Mouse (Mus musculus) adrenal gland (tissue): Measurements from ENCODE around the gene 1700003F12Rik.

Experiments used
- intact Hi-C: fragments of 180-260 bp; cut with DNase I; formaldehyde crosslinking; loops from one replicate; pipeline ENCODE4 v1.15.1; 2025

The 1700003F12Rik gene

DNA sequence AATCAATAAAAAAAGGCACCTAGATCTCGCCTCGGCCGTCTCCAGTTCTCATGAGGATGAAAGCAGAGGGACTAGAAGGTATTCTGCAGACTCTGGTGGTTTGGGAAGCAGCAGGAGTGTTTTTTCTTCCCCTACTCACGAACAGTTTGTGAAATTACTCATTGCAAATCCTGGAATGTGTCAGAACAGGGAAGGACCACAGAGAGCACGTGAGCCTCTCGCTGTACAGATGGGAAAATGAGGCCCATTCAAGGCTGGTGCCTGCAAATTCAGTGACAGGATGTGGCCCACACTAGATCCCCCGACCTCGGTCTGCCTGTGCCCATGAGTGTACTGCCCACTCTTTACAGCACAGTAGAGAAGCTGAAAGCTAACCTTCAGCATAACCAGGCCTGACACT, 25.1 kb downstream of the 1700003F12Rik start:
- intact Hi-C loops = loop anchor here (5.0 kb wide), 1 partner anchor 40 kb away; the partner anchor contains the start of genes 4930519P11Rik and Zfp341

DNA sequence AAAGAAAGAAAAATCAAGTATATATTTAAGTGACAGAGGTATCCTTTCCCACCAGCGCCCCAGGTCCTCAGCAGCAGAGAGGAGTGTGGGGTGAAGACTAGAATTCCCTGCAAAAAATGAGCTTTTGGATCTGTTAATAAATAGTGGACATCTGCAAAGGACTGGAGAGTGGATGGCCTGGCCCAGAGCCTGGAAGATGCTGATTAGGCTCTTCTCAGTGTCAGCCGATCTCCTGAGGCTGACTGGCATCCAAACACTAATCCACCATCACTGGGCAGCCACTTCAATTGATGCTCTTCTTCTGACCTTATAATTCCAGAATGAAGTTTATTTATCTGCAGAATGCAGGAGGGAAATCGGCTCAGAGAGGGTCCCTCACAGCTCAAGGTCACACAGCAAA, 26.1 kb downstream of the 1700003F12Rik start:
- intact Hi-C loops = loop anchor here (5.0 kb wide), 1 partner anchor 39 kb away; the partner anchor contains the start of genes 4930519P11Rik and Zfp341

GRCm38 (mm10) chr2:154574271-154574670, 27.4 kb downstream of the 1700003F12Rik start:
- intact Hi-C loops = loop anchor here (5.0 kb wide), 1 partner anchor 38 kb away; the partner anchor contains the start of genes 4930519P11Rik and Zfp341

GRCm38 (mm10) chr2:154576876-154577743, 30.2 kb downstream of the 1700003F12Rik start:
- intact Hi-C loops = no loop called here

DNA sequence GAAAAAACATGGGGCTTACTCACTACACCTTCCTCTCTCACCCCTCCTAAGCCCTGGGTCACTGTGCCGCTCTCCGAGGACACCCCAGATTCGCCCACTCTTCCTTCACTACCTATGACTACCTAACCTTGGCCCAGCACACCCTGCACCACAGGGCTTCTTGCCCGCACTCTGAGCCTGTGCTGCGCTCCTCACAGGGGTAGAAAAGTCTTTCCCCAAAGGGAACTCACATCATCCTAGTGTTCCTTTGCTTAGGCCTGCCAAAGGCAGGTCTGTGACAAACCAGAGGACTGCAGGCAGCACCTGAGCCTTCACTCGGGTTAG, 30.8 kb downstream of the 1700003F12Rik start:
- intact Hi-C loops = no loop called here

GRCm38 (mm10) chr2:154580586-154580985, 33.7 kb downstream of the 1700003F12Rik start:
- intact Hi-C loops = no loop called here

- intact Hi-C loops = no loop called here
These were observed 34.5 kb downstream of the 1700003F12Rik start for GRCm38 (mm10) chr2:154581421-154581820.

DNA sequence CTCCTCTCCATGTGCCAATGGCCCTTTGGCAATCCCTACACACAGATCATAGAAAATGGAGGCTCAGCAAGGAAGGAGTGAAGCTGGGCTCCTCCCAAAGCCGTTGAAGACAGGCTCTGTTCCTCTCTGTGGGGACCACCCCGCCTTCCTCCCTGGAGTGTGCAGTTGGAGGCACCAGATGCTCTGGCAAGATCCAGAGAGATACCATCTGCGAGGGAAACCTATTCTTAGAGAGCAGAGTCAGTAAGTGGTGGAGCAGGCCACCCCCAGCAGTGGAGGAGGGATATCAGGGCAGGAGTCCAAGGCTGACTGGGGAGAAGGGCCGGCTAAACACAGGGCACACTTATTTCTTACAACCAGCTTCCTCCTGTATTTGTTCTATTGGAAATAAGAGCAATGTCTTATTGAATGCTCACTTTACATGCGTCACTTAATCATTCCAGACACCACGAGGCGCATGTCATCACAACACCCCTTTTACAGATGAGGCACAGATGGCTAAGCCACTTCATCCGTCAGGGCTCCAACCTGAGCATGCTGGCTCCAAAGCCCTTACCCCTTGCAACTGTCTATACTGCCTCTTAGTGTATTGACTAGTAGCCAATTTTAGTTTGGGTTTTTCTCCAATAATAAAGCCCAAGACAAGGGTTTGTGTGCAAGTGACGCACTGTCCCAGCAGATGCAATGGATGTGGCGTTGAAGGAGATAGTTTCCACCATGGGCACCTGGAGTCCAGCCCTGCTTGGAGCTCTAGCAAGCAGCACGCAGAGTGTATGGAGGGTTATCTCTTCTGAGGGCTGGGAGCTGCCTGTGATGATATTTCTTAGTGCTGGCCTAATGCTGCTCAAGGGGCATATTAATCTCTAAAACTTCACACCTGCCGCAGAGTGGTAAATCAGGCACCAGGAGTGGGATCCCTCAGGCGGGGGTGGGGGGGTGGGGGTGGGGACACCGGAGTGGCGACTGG, 37.3 kb downstream of the 1700003F12Rik start:
- intact Hi-C loops = no loop called here

- intact Hi-C loops = no loop called here
These were observed 38.2 kb downstream of the 1700003F12Rik start for GRCm38 (mm10) chr2:154584931-154585601.

DNA sequence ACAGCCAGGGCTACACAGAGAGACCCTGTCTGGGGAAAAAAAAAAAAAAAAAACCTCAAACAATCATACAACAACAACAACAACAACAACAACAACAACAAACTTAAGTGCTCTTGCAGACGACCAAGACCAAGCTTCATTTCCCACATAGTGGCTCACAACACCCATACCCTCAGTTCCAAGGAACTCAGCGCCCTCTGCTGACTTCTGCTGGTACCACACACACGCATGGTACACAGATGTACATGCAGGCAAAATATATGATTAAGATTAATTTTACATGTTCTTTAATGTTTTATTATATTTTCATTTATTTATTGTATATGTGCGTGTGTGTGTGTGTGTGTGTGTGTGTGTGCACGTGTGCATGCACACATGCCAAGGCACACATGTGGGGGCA, 39.5 kb downstream of the 1700003F12Rik start:
- intact Hi-C loops = no loop called here

GRCm38 (mm10) chr2:154589051-154589450, 42.2 kb downstream of the 1700003F12Rik start:
- intact Hi-C loops = no loop called here

DNA sequence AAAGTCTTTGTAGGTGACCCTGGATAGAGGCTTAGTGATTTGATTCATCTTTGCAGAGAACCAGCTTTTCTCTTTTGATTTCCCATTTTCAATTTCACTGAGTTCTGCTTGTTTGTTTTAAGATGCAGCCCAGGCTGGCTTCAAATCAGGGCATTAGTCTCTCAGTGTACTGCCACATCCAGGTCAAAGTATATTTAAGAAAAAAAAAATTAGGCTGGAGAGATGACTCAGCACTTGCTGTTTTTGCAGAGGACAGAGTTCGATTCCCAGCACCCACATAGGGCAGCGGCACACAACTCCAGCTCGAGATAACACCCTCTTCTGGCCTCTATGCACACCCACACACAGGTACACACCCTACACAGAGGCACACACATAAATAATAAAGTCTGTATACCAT, 44.4 kb downstream of the 1700003F12Rik start:
- intact Hi-C loops = no loop called here

DNA sequence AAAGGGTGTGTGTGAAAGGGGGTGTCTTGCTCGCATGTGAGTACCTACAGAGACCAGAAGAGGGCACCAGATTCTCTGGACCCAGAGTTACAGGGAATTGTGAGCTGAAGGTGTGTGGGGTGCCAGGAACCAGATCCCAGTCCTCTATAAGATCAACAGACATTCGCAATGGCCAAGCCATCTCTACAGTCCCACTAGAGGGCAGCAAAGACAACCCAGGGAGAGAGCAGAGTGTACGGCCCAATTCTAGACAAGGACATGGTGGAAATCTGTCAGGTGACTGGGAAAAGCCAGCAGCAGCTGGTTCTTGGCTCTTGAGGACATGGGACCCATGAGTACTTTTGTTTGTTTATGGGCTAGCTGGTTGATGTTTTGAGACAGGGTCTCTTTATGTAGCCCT, 46.1 kb downstream of the 1700003F12Rik start:
- intact Hi-C loops = no loop called here

GRCm38 (mm10) chr2:154595775-154596174, 48.9 kb downstream of the 1700003F12Rik start:
- intact Hi-C loops = no loop called here

DNA sequence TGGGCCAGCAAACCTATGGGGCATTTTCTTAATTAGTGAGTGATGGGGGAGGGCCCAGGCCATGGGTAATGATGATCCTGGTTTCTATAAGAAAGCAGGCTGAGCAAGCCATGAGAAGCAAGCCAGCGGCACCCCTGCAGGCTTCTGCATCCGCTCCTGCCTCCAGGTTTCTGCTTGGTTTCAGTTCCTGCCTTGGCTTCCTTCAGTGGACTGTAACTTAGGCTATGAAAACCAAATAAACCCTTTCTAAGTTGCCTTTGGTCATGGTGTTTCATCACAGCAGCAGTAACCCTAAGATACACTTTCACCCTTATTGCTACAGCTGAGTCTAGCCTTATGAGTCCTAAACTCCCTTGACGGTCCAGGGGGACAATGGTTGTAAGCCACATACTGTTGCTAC, 50.5 kb downstream of the 1700003F12Rik start:
- intact Hi-C loops = no loop called here
